Mouse (Mus musculus): ENCODE results near the gene Lhfpl2.

Lhfpl2 gene

GRCm38 (mm10) chr13:94174577-94175279 lies 117.1 kb downstream of the Lhfpl2 start:
- DNase-seq (ENCODE audit: low read depth) = no peak

- no peak for DNase-seq (ENCODE audit: low read depth)
Observed at GRCm38 (mm10) chr13:94175379-94176050, 117.9 kb downstream of the Lhfpl2 start.

- DNase-seq (ENCODE audit: low read depth) = peak; percentile 62
Observed at GRCm38 (mm10) chr13:94177148-94177547, 119.6 kb downstream of the Lhfpl2 start.

DNA sequence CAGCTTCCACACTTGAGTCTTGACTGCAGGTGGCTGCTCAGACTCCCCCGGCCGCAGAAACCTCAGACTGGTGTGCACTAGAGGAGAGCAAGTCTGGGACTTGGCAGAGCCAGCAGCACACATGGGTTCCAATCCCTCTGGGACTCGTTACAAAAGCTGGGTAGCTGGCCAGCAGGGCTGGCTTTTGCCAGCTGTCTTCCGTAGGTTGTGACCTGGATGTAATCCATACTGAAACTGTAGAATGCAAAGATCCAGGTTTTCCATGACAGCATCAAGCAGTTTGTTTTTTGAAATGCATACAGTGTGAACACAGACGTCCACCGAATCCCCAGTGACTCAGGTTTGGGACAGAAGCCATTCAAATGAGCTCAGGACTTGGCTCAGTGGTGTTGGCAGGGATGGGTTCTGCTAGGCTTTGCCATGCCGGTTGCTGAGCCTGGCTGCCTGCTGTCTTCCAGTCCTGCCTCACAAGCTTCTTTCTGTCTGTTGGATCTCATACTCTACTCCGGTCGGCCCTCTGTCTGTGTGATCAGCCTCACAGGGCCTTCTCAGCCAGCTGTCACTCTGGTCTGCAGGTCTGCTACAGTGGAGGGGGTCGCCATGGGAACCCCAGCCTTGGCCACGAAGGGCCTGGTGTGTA lies 120.9 kb downstream of the Lhfpl2 start:
- no peak for DNase-seq (ENCODE audit: low read depth)

DNA sequence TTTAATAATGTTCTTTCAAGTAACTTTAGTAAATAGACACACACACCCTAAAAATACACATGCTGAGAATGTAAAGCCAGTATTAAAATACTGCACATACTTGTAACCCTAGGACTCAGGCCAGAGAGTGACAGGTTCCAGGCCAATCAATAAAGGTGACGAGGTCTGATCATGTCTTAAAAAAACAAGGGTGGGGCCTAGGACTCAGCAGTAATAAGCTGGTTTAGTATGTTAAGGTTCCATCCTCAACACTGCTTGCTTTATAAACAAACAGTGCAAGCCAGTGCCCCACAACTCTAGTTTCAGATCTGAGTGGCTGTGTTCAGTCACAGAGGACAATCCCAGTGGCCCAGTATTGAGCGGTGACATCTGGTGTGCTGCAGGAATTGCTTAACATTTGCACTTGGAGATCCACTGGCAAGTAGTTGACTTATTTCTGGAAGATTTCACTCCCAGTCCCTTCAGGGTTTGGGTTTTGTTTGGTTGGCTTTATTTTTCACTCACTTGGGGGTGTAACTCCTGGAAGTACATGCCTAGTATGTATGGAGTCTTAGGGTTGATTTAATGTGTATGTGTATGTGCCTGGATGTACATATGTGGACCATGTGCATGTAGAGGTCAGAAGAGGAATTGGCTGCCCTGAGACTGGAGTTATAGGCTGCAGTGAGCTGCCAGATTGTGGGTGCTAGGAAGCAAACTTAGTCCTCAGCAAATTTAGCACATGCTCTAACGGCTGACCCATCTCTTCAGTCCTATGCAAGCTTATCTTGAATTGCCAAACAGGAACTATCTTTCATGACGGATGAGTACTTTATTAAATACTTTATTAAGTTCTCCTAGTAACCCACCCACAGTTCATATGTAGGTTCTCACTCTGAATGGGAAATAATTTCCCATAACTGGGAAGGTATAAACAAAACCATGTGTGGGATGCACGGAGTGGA lies 123.2 kb downstream of the Lhfpl2 start:
- no peak for DNase-seq (ENCODE audit: low read depth)

DNA sequence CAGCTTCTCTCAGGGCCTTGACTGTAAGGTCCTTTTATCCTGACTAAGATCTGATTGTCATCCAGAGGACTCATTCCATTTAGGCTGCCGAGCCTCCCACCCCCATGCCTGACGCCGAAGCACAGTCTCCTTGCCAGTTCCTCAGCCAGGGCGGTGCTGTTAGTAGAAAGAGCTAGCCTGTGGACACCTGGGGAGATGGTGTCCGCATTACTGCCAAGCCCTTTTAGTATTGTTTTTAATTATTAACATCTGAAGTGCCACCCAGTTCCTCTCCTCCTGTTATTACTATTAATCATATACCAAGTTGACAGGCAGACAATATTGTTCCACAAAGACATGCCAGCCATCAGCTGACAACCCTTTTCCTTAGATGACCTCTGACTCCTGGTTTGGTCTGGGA lies 124.4 kb downstream of the Lhfpl2 start:
- DNase-seq (ENCODE audit: low read depth) = no peak

DNA sequence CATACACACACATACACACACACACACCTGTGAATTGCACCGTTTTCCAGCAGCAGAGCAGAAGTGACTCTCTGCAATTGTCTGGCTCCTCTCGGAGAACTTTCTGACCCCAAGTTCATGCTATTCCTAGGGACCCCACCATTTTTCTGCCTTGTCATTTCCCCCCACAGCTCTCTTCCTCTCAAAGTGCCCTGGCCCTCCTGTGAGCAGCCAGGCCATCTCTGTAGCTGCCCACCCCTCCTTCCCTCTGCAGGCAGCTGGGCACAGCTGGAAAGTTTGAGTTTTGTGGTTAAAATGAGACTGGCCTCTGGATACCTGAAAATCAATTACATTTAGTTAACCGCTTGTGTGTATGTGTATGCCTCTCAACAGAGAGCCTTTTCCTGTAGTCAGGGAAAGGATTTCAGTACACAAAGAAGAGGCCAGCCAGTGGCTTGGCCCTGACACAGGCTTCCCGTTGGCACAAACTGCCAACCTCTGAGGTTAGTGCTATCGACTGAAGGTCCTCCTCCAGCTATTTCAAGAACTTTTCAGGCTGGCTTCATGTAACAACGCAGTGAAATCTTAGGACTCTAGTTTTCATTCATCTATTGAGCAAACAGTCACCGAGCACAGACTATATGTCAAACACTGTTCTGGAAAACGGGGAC lies 125.9 kb downstream of the Lhfpl2 start:
- peak; percentile 67 for DNase-seq (ENCODE audit: low read depth)

DNA sequence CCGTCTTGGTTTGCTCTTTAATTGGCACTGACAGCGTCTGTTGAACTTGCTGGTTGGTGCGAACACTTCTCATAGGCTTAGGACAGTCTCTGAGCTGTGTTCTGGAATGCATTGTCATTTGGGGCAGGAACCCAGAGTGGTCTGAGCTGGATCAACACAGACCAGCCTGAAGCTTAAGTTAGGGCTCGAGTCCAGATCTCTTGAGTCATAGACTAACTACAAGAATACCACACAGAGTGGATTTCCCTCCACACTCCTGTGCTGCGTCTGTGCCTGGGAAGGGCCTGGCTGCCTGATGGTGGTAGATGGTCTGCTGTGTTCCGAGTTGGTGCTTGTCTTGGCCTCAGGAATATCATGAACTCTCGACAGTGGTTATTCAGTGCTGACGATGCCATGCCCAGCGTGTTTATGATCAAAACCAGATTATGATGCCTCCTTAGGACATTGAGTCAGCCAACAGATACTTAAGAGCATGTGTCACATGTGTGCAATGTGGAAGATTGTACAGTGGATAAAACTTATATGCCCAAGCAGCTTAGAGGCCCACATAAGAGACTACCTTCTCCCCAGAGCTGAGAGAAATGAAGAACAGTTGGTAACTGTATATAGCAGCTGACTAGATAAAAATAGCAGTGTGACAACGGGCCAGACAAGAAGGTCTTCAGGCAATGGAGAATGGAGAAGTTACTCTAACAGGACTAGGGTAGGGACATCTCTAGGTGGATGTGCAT lies 127.3 kb downstream of the Lhfpl2 start:
- DNase-seq (ENCODE audit: low read depth) = no peak

GRCm38 (mm10) chr13:94185631-94186030 lies 128.0 kb downstream of the Lhfpl2 start:
- no peak for DNase-seq (ENCODE audit: low read depth)

DNA sequence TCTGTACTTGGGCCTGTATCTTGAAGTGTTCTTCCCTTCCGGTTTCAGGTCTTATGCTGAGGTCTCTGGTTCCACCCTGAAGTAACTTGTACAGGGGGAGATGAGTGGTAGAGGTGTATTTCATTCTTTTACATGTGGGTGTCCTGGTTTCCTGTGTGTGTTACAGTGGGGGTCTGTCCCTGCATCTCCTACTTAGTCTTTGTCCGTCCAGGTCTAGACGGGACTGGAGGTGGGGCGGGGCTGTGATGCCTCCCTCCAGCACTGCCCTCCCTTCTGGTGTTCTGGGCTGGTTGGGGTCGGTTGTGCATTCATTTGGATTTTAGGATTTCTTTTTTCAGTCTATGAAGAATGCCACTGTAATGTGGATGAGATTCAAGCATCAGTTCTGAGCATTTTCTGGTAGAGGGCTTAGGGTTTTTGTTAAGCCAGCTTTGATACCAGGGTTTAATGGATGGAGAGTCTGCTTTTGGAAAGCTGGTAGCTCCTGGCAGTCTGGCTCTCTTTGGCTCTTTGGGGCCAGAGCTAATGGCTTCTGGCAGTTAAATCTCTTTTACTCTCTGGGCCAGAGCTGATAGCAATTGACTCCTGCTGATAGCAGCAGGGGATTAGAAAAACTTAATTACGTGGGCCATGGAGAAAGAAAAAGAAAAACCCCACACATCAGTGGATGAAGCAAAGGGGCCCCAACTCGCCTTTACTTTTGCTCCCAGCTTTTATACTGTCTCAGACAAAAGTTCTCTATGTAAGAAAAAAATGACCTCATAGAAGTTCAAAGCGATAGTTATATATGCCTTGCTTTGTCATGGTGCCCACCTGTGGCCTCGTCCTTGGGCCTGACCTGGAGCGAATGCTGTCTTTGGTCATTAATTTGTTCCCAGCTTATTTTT lies 130.8 kb downstream of the Lhfpl2 start:
- no peak for DNase-seq (ENCODE audit: low read depth)

DNA sequence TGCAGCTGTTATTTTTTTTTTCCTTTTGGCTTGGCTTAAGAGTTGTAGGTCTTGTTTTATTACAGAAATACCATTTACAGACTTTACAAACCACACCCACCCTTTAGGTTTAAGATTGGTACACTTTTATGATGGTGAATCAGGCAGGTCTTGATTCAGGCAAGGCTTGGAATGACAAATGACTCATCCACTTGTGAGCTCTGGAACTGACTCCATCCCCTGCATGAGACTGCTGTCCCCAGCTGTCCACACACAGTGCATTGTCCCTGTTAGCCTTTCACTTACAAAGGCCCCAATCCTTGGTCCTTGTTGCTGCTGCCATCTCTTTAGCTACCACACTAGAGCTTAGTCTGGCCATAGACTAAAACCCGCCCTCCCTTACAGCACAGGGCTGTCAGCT lies 132.8 kb downstream of the Lhfpl2 start:
- no peak for DNase-seq (ENCODE audit: low read depth)

DNA sequence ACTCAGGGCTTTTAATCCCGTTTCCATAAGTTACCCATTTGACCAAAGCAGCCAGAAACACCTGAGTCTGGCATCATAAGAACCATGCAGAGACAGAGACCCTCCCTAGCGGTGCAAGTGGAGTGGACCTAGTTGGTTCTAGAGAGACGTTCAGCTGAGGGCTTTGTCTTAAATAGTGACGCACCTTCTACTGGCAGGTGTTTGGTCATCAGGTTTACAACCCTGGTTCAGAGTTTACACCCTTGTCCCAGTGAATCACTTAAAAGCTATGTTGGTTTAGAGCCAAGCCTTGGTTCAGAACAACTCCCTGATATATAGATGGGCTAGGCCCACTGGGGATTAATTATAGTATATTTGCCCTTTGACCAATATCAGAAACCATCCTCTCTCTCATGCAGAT lies 135.6 kb downstream of the Lhfpl2 start:
- no peak for DNase-seq (ENCODE audit: low read depth)

- DNase-seq (ENCODE audit: low read depth) = no peak
Observed at GRCm38 (mm10) chr13:94198616-94199015, 141.0 kb downstream of the Lhfpl2 start.

GRCm38 (mm10) chr13:94199829-94200228 lies 142.2 kb downstream of the Lhfpl2 start:
- no peak for DNase-seq (ENCODE audit: low read depth)

DNA sequence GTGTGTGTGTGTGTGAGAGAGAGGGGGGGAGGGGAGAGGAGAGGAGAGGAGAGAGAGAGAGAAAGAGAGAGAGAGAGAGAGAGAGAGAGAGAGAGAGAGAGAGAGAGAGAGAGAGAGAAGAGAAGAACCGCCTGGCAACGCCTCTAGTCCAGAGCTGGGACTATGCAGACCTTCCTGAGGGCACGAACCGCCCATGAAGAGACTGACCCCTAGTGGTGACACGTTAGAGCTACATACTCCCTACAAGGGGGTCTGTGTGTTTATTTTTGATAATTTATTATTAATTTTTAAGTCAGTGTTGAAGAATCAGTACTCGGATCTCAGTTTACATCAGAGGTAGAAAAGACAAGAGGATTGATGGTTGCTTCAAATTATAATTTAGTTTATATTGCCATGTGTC lies 147.6 kb downstream of the Lhfpl2 start:
- peak; percentile 71 for DNase-seq (ENCODE audit: low read depth)

DNA sequence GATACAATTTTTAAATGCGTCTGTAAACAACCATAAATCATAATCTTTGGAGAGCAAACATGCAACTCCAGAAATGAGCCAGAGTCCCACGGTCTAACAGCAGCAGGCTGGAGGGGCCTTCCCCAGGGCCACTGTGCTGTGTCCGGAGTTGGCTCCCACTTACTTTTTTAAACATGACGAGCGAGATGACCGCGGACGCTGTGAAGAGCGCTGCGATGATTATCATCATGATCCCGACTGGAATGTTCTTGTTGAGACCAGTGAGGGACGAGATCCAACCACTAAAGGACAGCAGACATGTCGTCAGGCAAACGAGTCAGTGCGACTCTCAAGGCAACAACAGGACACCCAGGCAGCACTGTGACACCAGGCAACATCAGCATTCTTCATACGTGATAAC lies 150.4 kb downstream of the Lhfpl2 start:
- no peak for DNase-seq (ENCODE audit: low read depth)

GRCm38 (mm10) chr13:94208892-94209291 lies 151.3 kb downstream of the Lhfpl2 start:
- DNase-seq (ENCODE audit: low read depth) = no peak

- DNase-seq (ENCODE audit: low read depth) = no peak
Observed at GRCm38 (mm10) chr13:94211236-94212119, 153.9 kb downstream of the Lhfpl2 start.

DNA sequence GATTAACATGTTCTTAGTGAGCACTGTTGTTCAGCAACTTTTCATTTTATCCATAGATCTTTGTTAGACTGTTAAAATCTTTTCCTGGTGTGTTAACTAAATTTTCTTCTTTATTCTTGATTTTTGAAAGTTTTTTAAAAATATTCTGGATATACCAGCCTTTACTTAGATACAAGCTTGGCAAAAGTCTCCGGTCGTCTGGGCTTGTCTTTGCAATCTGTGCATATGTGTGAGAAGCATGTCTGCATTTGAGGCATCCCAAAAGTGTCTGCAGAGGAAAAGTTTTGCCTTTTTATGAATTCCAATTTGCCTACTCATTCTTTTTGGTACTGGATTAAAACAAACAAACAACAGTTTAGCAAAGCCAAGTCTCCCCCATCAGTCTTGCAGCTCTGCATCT lies 154.6 kb downstream of the Lhfpl2 start:
- DNase-seq (ENCODE audit: low read depth) = no peak

Data from 416B (cell line).